Mouse (Mus musculus) thymus, adult 2 months (tissue): ENCODE measurements around the gene Habp4.

Experiments
- CTCF ChIP-seq: fragments of 200-500 bp; IDR thresholded peaks from 2 replicates; pipeline ENCODE4 v1.5.1; 2012; ENCODE audit warnings: mild to moderate bottlenecking, control low read depth, low read length, moderate library complexity, borderline replicate concordance; ENCODE audit not compliant: control insufficient read depth, poor library complexity, insufficient read depth; ENCODE audit errors: extremely low read depth
- POLR2A ChIP-seq: fragments of 200-500 bp; IDR thresholded peaks from 2 replicates; pipeline ENCODE4 v1.6.1; 2012; ENCODE audit warnings: mild to moderate bottlenecking, low read length, control low read depth, moderate library complexity; ENCODE audit not compliant: control insufficient read depth, poor library complexity, insufficient read depth; ENCODE audit errors: extremely low read depth

DNA sequence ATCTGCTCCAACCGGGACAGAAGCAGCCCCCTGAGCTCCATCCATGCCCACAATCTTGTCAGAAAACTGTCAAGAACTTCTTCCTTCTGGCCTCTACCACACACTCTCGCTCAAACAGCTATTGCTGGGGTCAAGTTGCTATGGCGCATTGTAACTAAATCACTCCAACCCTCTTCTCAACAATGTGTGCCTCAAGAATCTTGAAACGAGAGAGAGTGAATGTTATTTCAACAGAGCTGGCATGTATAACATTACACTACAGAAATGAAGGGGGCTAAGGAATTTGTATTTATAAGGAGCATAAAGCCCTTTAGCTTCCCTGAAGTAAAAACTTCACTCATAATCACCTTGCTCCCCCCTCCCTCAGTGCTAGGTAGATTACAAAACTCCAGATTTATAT, 35.3 kb upstream of the Habp4 start:
- TF ChIP-seq CTCF, result no peak
- TF ChIP-seq POLR2A, result no peak
